Mouse (Mus musculus): ENCODE data around the gene Cdh7. TPM values are rescaled to one million over a fixed set of nuclear protein-coding genes. Genes with fewer than 3 reads are reported as not detected.

Gene Cdh7
- total and polyA plus RNA-seq, 3 experiments, result not detected

DNA sequence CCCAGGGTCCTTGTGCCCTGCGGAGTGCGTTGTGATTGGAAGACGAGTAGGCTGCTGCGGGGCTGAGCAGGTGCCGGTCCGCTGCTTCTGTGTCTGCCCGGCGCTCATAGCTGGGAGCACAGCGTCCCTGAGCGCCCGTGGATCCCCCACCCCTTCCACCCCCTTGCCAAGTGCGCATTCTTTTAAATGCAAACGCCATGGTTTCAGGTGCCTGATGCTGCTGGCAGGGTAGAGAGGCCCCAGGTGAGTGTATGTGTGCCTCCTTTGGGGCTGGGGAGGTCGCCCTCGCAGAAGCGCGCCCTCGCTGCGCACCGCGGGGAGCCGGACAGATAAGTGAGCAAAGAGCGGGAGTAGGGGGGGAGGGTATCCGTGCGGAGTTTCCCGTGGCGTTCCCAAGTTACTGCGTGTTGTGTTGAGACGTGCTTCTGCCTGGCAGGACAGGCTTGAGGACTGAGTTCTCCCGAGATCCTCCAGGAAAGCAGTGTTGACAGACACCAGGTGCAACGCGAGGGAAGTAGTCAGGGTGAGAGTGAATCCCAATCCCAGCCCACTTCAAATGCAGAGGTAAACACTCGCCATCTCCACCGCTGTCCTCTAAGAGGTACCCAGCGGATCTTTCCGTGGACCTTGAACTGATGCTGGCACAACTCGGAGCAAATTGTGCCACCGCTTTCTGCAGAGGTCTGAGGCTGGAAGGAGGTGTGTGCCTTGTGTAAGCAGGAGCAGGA is 742 bp downstream of the Cdh7 start:
- Histone ChIP-seq H3K79me2 (ENCODE audit: control insufficient read depth, insufficient read depth, low read length, poor library complexity) (no peaks in the 10 kb centered on the region), H3K9me3 (replicated peaks; ENCODE audit: insufficient read depth, low read length) (no peaks in the 10 kb centered on the region), H3K4me1 (ENCODE audit: control insufficient read depth in 1 of 2, insufficient read depth in 2 of 2, low read length in 2 of 2) (no peaks in the 10 kb centered on the region), H3K9ac (ENCODE audit: control insufficient read depth, low read depth, low read length, poor library complexity, severe bottlenecking) (no peak overlapping the region), H3K27ac (ENCODE audit: control insufficient read depth, low read depth, low read length) (no peak overlapping the region), H3K36me3 (ENCODE audit: control insufficient read depth in 1 of 2, insufficient read depth in 2 of 2, low read length in 2 of 2) (no peaks in the 10 kb centered on the region), H3K4me3 (ENCODE audit: control insufficient read depth in 1 of 2, insufficient read depth in 1 of 2, low read depth in 2 of 2, low read length in 2 of 2) (no peak overlapping the region), H3K27me3 (ENCODE audit: control insufficient read depth in 1 of 2, insufficient read depth in 2 of 2, low read length in 2 of 2) (no peaks in the 10 kb centered on the region)
- DNase-seq (ENCODE audit: low read depth, low spot score), result no peak
- TF ChIP-seq CHD2 (IDR thresholded peaks at IDR 0.05; ENCODE audit: low read length), result no peak
- TF ChIP-seq RCOR1 (IDR thresholded peaks at IDR 0.05; ENCODE audit: low read depth, low read length), result no peak
- TF ChIP-seq NRF1 (IDR thresholded peaks at IDR 0.05; ENCODE audit: insufficient read depth, low read depth, low read length, poor library complexity, severe bottlenecking), result no peak
- no peak for TF ChIP-seq MAFK (IDR thresholded peaks at IDR 0.05; ENCODE audit: borderline replicate concordance, low read depth, low read length)
- no peak for TF ChIP-seq NELFE (IDR thresholded peaks at IDR 0.05; ENCODE audit: low read depth, low read length)
- no peak for TF ChIP-seq POLR2AphosphoS5 (IDR thresholded peaks at IDR 0.05; ENCODE audit: borderline replicate concordance, low read depth, low read length)
- TF ChIP-seq MEF2A (IDR thresholded peaks at IDR 0.05; ENCODE audit: extremely low read depth, insufficient replicate concordance, low read depth, low read length, poor library complexity, severe bottlenecking), result no peak
- no peak for TF ChIP-seq TBP (IDR thresholded peaks at IDR 0.05; ENCODE audit: low read depth, low read length)
- no peak for TF ChIP-seq MYB (IDR thresholded peaks at IDR 0.05; ENCODE audit: low read depth, low read length)
- no peak for TF ChIP-seq POLR2AphosphoS2 (IDR thresholded peaks at IDR 0.05; ENCODE audit: low read length)
- no peak for TF ChIP-seq CHD1 (IDR thresholded peaks at IDR 0.05; ENCODE audit: low read depth, low read length)
- no peak for TF ChIP-seq ZNF384 (IDR thresholded peaks at IDR 0.05; ENCODE audit: low read depth, low read length)
- no peak for TF ChIP-seq TCF12 (IDR thresholded peaks at IDR 0.05; ENCODE audit: low read depth, low read length)
- no peak for TF ChIP-seq UBTF (IDR thresholded peaks at IDR 0.05; ENCODE audit: borderline replicate concordance, insufficient read depth, low read depth, low read length)
- no peak for TF ChIP-seq HCFC1 (IDR thresholded peaks at IDR 0.05; ENCODE audit: low read depth, low read length)
- no peak for TF ChIP-seq TAL1 (IDR thresholded peaks at IDR 0.05; ENCODE audit: low read length)
- no peak for TF ChIP-seq MYC (IDR thresholded peaks at IDR 0.05; ENCODE audit: low read depth, low read length)
- TF ChIP-seq GABPA (IDR thresholded peaks at IDR 0.05; ENCODE audit: low read depth, low read length), result no peak
- no peak for TF ChIP-seq ZMIZ1 (IDR thresholded peaks at IDR 0.05; ENCODE audit: low read depth, low read length)

DNA sequence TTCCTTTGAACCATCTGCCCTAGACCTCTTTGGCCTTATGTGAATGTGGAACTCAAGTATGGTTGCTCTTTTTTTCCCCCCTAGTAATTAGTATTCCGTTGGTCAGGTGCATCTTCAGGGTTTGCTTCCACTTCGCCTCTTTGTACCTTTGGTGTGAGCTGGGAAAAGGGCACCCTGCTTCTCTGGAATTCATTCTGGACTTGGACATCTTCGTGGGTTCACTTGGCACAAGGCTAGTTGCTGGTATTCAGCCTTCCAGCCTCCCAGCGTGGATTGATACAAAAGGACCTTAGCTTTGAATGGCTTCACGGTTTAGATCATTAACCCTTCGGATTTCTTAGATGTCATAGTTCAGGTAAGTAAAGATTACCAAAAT is 1.3 kb downstream of the Cdh7 start:
- Histone ChIP-seq H3K4me3 (ENCODE audit: control insufficient read depth in 1 of 2, insufficient read depth in 1 of 2, low read depth in 2 of 2, low read length in 2 of 2) (no peak overlapping the region), H3K9ac (ENCODE audit: control insufficient read depth, low read depth, low read length, poor library complexity, severe bottlenecking) (no peak overlapping the region), H3K27ac (ENCODE audit: control insufficient read depth, low read depth, low read length) (no peak overlapping the region), H3K9me3 (replicated peaks; ENCODE audit: insufficient read depth, low read length) (no peaks in the 10 kb centered on the region), H3K27me3 (ENCODE audit: control insufficient read depth in 1 of 2, insufficient read depth in 2 of 2, low read length in 2 of 2) (no peaks in the 10 kb centered on the region), H3K4me1 (ENCODE audit: control insufficient read depth in 1 of 2, insufficient read depth in 2 of 2, low read length in 2 of 2) (no peaks in the 10 kb centered on the region), H3K36me3 (ENCODE audit: control insufficient read depth in 1 of 2, insufficient read depth in 2 of 2, low read length in 2 of 2) (no peaks in the 10 kb centered on the region), H3K79me2 (ENCODE audit: control insufficient read depth, insufficient read depth, low read length, poor library complexity) (no peaks in the 10 kb centered on the region)
- TF ChIP-seq ZKSCAN1 (IDR thresholded peaks at IDR 0.05; ENCODE audit: low read depth, low read length), result no peak
- TF ChIP-seq KAT2A (conservative IDR thresholded peaks at IDR 0.05; ENCODE audit: low read depth, low read length), result no peak
- DNase-seq (ENCODE audit: low read depth, low spot score), result no peak

Data from MEL (cell line).